Mouse (Mus musculus) frontal cortex, postnatal 10 days (tissue): ENCODE results near the gene Sdcbp2.

ENCODE experiments used
- DNase-seq, 2 experiments: peaks; one replicate each; pipeline ENCODE4 v3.0.0; 2022; ENCODE audit warnings: low spot score in 2 of 2, mixed read lengths in 1 of 2

Sdcbp2 gene

DNA sequence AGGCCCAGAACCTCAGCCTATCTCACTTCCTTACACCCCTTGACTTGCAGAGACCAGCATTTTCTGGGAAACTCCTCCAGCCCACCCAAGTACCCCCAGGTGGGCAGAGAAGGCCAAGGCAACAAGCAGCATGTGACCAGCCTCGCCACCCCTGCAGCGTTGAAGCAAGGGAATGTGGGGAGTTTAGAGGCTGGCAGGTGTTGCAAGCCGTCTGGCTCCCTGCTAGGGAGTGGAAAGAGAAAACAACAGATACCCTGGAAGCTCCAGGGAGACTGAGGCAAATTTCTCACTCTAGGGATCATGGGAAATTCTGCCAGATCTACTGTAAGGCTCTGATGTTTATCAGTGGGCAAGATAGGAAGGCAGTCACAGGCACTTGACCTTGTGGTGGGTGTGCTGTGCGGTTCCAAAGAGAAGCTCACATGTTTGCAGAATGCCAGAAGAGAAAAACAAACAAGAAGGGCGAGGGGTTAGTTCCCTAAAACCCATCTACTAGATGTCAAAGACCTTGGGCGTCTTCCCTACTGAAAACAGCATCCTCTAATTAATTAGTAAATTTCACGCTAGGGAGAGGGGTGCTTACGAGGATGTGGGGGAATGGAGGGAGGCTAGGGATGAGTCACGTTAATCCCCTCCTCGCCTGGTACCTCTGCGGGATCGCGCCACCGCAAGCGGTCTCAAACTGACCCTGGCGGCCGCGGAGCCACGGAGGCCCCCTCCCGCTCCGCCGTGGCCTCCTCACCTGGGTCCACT is 59.2 kb downstream of the Sdcbp2 start:
- peak in 1 of 2 experiments; percentile 9 for DNase-seq

DNA sequence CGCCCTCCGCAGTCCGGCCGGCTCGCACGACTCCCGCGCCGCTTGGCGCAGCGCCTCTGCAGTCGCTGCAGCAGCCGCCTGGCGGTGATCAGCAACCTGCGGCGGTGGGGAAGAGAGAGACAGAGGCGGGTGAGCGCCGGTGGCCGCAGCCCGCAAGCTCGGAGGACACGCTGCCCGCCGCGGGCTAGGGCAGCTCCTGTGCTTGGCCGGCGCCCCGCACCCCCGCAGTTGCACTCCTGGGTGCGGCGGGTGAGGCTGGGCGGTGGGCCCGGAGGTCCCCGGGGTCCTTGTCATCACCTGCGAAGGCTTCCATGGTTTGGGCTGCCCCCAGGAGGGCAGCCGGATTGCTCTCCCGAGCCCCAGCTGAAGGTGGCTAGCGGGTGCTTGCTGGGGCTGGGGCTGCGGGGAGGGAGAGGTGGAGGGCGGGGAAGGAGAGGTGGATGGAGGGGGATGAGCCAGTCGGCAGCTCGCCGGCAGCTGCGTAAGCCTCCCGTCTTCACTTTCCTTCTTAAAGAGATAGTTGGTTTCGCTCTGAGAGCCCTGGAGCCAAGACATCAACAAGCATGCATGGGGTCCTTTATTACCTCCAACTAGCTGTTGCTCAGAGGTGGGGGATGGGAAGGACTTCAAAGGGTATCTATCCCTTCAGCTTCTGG is 59.9 kb downstream of the Sdcbp2 start, which contains the start of gene Snph:
TSS of gene Snph (minus strand) at position 435 of the 656 bp plus-strand sequence.
- DNase-seq = peak; percentile 72

DNA sequence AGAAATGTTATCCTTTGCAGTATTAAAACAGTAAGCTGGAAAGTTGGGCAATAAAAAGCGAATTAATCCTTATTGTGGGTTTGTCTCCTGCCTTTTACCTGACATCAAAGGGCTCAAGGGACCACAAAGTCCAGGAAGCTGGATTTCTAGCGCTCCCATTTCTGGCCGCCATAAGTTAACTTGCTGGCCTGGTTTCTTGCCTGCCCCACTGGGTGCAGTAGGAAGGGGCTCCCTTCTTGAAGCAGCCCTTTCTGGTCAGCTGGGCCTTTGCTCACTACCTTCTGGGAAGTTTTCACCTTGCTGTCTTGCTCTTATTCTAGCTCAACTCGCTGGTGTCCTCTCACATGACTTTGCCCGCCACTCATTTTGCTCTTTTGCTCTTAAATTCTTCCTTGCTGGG is 60.6 kb downstream of the Sdcbp2 start:
- no peak for DNase-seq

DNA sequence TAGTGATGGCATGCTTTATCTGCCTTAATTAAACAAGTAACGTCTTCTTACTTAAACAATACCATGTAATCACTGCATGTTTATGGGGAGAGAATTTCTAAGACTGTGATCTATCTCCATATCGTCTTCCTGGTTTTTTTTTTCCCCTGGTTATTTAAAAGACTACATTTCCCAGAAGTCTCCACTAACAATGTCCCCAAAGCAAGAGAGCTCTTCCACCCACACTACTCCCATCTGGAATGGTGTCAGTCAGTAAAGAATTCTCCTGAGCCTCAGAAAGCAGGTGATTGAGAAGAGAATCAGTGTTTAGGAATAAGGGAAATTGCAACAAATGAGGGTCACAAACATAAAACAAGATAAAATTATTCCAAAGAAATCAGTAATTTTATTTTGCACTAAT is 62.5 kb downstream of the Sdcbp2 start:
- no peak for DNase-seq

DNA sequence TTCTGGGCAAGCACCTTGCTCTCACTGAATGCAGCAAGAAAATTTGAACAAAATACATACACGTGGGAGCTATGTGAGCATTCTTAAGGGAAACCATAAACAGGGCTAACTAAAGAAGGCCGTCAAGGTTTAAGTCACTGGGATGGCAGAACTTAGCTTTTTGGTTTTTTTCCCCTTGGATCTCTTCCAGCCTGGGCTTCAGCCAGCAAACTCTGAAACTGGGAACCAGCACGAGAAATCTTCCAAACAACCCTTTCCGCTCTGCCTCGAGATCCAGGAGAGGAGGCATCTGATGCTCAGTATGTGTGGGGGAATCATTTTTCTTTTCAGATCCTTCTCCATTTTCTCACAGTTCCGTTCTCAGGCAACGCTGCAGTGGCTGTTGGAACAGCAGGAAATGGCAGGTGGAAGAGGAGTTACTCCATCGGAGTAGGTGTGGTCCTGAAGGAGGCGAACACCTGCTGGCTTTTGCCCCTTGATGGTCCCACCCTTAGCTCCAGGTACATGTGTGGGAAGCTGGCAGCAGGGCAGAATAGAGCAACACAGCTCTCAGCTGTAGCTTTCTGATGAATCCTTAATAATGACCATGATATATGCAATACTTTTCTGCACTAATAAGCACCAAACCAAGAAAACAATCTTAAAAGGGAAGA is 63.1 kb downstream of the Sdcbp2 start:
- no peak for DNase-seq

DNA sequence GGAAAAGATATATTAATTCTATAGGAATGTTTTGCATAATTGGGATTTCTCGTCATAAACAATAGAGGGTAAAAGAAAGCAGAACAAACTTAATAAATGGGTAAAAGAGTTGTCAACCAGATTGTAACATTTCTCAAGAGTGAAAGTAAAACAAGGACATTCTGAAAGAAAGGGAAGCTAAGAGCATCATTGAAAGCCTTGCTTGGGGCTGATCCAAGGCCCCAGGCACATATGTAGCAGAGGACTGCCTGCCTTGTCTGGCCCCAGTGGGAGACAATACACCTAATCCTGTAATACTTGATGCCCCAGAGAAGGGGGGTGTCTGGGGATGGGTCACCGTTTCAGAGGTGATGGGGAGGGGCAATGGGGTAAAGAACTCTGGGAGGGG is 63.6 kb downstream of the Sdcbp2 start:
- no peak for DNase-seq
